Mouse (Mus musculus) CH12.LX (cell line): ENCODE data around the gene Gpr12.

Source experiments
- CHD2 ChIP-seq: IDR thresholded peaks from 2 replicates; pipeline ENCODE4 v1.6.1; 2011; ENCODE audit warnings: low read length, improper control_type of control experiment
- CTCF ChIP-seq, 2 experiments: IDR thresholded peaks in 1 of 2; conservative IDR thresholded peaks in 1 of 2; 2 replicates each; pipeline ENCODE4 v1.5.1; 2011 to 2012; ENCODE audit warnings: low read depth in 2 of 2, low read length in 2 of 2, improper control_type of control experiment in 1 of 2, inconsistent platforms in 1 of 2, mild to moderate bottlenecking in 1 of 2, moderate library complexity in 1 of 2
- MYC ChIP-seq: IDR thresholded peaks from 2 replicates; pipeline ENCODE4 v1.6.1; 2011; ENCODE audit warnings: low read depth, mild to moderate bottlenecking, improper control_type of control experiment, low read length

GRCm38 (mm10) chr5:146627901-146628300 lies 42.9 kb upstream of the Gpr12 start:
- TF ChIP-seq CHD2, result no peak
- TF ChIP-seq CTCF (conservative IDR thresholded peaks at IDR 0.05 in 1 of 2, IDR thresholded peaks at IDR 0.05 in 1 of 2; ENCODE audit: low read depth in 2 of 2, low read length in 2 of 2), result no peak
- TF ChIP-seq MYC, result no peak
